Mouse (Mus musculus): ENCODE results near the gene Jak3. TPM values are rescaled to one million over a fixed set of nuclear protein-coding genes. Genes with fewer than 3 reads are reported as not detected.

The Jak3 gene
- polyA plus RNA-seq, 1 experiment from 2014 or later, result 7.3 TPM

GRCm38 (mm10) chr8:71633164-71633563, 42.9 kb upstream of the Jak3 start:
- Histone ChIP-seq H3K4me2 (ENCODE audit: low read length) (no peak overlapping the region), H3K9me3 (ENCODE audit: control insufficient read depth, low read length) (no peaks in the 10 kb centered on the region), H3K4me1 (ENCODE audit: control insufficient read depth, insufficient read depth, low read depth, low read length) (peaks cover 17% of the 10 kb centered on the region), H3K9ac (ENCODE audit: low read depth, low read length) (no peak overlapping the region), H3K36me3 (ENCODE audit: control insufficient read depth, insufficient read depth, low read length) (peaks cover 11% of the 10 kb centered on the region), H3K4me3 (ENCODE audit: low read length) (no peak overlapping the region), H3K27ac (ENCODE audit: low read depth, low read length) (no peak overlapping the region), H3K27me3 (replicated peaks; ENCODE audit: control insufficient read depth, insufficient read depth, low read length) (peaks cover 2% of the 10 kb centered on the region)
- 17% methylated on average over 18 of the region's 22 CpGs for WGBS
- ATAC-seq, result no peak

GRCm38 (mm10) chr8:71633981-71634667, 42.0 kb upstream of the Jak3 start:
- no peaks in the 10 kb centered on the region for H3K9me3 ChIP-seq (ENCODE audit: control insufficient read depth, low read length)
- H3K27me3 ChIP-seq (replicated peaks; ENCODE audit: control insufficient read depth, insufficient read depth, low read length), result peaks cover 2% of the 10 kb centered on the region
- peak; percentile 35 for ATAC-seq
- peak overlapping the region; percentile 39 for H3K4me2 ChIP-seq (ENCODE audit: low read length)
- peak overlapping the region; percentile 41; the same call in 1 of the 2 replicates for H3K9ac ChIP-seq (ENCODE audit: low read depth, low read length)
- 0 out of 2 replicates have a peak overlapping the region, but pooled peaks have one; percentile 48 for H3K27ac ChIP-seq (ENCODE audit: low read depth, low read length)
- 5% methylated on average over 26 of the region's 26 CpGs for WGBS
- peaks cover 11% of the 10 kb centered on the region for H3K4me1 ChIP-seq (ENCODE audit: control insufficient read depth, insufficient read depth, low read depth, low read length)
- no peak overlapping the region for H3K4me3 ChIP-seq (ENCODE audit: low read length)
- peaks cover 12% of the 10 kb centered on the region for H3K36me3 ChIP-seq (ENCODE audit: control insufficient read depth, insufficient read depth, low read length)

DNA sequence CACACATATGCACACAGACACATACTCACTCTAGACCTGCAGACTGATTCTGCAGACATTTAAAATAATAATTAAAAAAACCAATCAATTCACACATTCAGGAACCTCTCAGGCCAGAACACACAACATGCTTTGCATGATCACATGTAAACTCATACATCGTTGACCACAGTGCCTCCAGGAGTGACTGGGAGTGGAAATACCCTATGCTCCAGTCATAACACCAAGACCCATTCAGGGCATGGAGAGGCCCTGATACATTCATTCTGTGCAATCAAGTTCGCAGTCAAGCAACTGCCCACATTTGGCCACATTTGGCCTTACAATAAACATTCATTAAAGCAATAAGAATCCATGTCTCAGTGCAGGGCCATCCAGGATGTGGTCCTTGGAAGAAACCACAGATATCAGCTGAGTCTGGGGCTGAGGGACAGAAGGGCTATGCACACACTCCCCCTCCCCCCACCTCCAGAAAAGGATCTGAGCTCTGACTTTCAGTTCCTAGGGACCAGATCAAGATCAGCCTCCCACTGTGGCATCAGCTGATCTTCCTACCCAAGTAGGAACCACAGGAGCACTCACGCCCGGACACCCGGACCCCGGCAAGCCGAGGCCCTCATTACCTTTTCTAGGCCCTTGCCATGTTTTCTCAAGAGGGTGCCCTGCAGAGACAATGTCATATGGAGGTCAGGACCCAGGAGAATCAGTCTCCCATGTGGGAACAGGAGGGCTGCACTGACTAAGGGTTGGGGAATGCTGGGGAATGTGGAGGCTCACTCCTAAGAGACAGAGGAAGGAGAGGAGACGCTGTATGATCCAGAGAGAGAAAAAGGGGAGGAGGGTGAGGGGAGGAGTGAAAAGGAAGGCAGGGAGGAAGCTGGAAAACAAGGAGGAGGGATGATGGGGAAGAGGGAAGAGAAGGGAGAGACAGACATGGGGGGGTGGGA, 38.7 kb upstream of the Jak3 start:
- Histone ChIP-seq H3K9ac (ENCODE audit: low read depth, low read length) (no peak overlapping the region), H3K27ac (ENCODE audit: low read depth, low read length) (no peak overlapping the region), H3K27me3 (replicated peaks; ENCODE audit: control insufficient read depth, insufficient read depth, low read length) (peaks cover 2% of the 10 kb centered on the region), H3K4me3 (ENCODE audit: low read length) (no peak overlapping the region), H3K4me1 (ENCODE audit: control insufficient read depth, insufficient read depth, low read depth, low read length) (peaks cover 4% of the 10 kb centered on the region; the same call in 1 of the 2 replicates), H3K9me3 (ENCODE audit: control insufficient read depth, low read length) (no peaks in the 10 kb centered on the region), H3K36me3 (ENCODE audit: control insufficient read depth, insufficient read depth, low read length) (peaks cover 25% of the 10 kb centered on the region), H3K4me2 (ENCODE audit: low read length) (no peak overlapping the region)
- ATAC-seq, result no peak
- WGBS, result 63% methylated on average over 8 of the region's 8 CpGs

DNA sequence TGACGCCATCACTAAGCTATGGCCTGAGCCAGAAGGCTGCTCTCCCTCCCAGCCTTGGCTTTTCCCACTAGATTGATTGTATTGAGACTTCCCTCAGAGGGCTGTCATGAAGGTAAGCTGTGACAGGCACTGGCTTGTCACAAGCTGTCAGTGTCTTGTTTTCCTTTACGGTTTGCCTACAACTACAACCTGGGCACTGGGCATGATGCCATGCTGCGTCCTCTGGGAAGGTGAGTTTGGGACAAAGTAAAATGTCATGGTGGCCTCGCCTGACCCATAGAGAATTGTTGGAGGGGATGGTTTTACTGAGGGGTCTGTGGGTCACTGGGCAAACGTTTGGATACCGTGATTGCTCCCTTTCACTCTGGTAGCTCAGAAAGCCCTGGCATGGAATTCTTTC, 37.8 kb upstream of the Jak3 start:
- H3K9ac ChIP-seq (ENCODE audit: low read depth, low read length), result no peak overlapping the region
- H3K4me3 ChIP-seq (ENCODE audit: low read length), result no peak overlapping the region
- no peaks in the 10 kb centered on the region; the same call in 1 of the 2 replicates for H3K27me3 ChIP-seq (replicated peaks; ENCODE audit: control insufficient read depth, insufficient read depth, low read length)
- ATAC-seq, result no peak
- peaks cover 25% of the 10 kb centered on the region for H3K36me3 ChIP-seq (ENCODE audit: control insufficient read depth, insufficient read depth, low read length)
- H3K4me2 ChIP-seq (ENCODE audit: low read length), result no peak overlapping the region
- H3K4me1 ChIP-seq (ENCODE audit: control insufficient read depth, insufficient read depth, low read depth, low read length), result peaks cover 4% of the 10 kb centered on the region; the same call in 1 of the 2 replicates
- WGBS, result 71% methylated on average over 6 of the region's 6 CpGs
- no peaks in the 10 kb centered on the region for H3K9me3 ChIP-seq (ENCODE audit: control insufficient read depth, low read length)
- no peak overlapping the region for H3K27ac ChIP-seq (ENCODE audit: low read depth, low read length)

DNA sequence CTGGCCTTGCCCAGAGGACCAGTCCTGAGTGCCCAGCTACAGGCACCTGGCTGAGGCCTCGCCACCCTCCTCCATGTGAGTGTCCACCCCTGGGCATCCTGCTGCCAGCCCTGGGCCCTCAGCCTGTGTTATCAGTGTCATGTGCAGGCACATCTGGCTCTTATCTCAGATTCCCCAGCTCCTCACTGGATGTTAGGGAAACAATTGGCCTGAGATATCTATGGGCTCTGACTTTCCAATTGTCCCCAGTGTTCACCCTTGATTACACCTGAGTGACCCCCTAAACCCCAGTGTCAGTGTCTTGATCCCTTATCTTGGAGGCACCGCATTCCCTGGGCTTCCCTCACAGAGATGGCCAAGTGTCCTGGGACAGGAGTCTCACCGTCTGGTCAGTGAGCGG, 36.8 kb upstream of the Jak3 start:
- Histone ChIP-seq H3K4me2 (ENCODE audit: low read length) (no peak overlapping the region), H3K9ac (ENCODE audit: low read depth, low read length) (no peak overlapping the region), H3K4me3 (ENCODE audit: low read length) (no peak overlapping the region), H3K27me3 (replicated peaks; ENCODE audit: control insufficient read depth, insufficient read depth, low read length) (no peaks in the 10 kb centered on the region; the same call in 1 of the 2 replicates), H3K4me1 (ENCODE audit: control insufficient read depth, insufficient read depth, low read depth, low read length) (peaks cover 2% of the 10 kb centered on the region; the same call in 1 of the 2 replicates), H3K27ac (ENCODE audit: low read depth, low read length) (no peak overlapping the region), H3K36me3 (ENCODE audit: control insufficient read depth, insufficient read depth, low read length) (peaks cover 28% of the 10 kb centered on the region), H3K9me3 (ENCODE audit: control insufficient read depth, low read length) (no peaks in the 10 kb centered on the region)
- whole genome bisulfite sequencing, result 88% methylated on average over 4 of the region's 4 CpGs
- no peak for ATAC-seq

GRCm38 (mm10) chr8:71645510-71645909, 30.6 kb upstream of the Jak3 start:
- H3K4me3 ChIP-seq (ENCODE audit: low read length), result no peak overlapping the region
- H3K27ac ChIP-seq (ENCODE audit: low read depth, low read length), result no peak overlapping the region
- no peak for ATAC-seq
- no peak overlapping the region for H3K4me2 ChIP-seq (ENCODE audit: low read length)
- peaks cover 32% of the 10 kb centered on the region for H3K36me3 ChIP-seq (ENCODE audit: control insufficient read depth, insufficient read depth, low read length)
- no peaks in the 10 kb centered on the region for H3K9me3 ChIP-seq (ENCODE audit: control insufficient read depth, low read length)
- no peak overlapping the region for H3K9ac ChIP-seq (ENCODE audit: low read depth, low read length)
- H3K27me3 ChIP-seq (replicated peaks; ENCODE audit: control insufficient read depth, insufficient read depth, low read length), result no peaks in the 10 kb centered on the region
- 87% methylated on average over 9 of the region's 9 CpGs for WGBS
- H3K4me1 ChIP-seq (ENCODE audit: control insufficient read depth, insufficient read depth, low read depth, low read length), result no peaks in the 10 kb centered on the region

GRCm38 (mm10) chr8:71654600-71654999, 21.5 kb upstream of the Jak3 start:
- Histone ChIP-seq H3K4me2 (ENCODE audit: low read length) (0 out of 2 replicates have a peak overlapping the region, but pooled peaks have one; percentile 15), H3K4me3 (ENCODE audit: low read length) (no peak overlapping the region), H3K27ac (ENCODE audit: low read depth, low read length) (no peak overlapping the region), H3K9ac (ENCODE audit: low read depth, low read length) (no peak overlapping the region), H3K27me3 (replicated peaks; ENCODE audit: control insufficient read depth, insufficient read depth, low read length) (peaks cover 21% of the 10 kb centered on the region), H3K36me3 (ENCODE audit: control insufficient read depth, insufficient read depth, low read length) (peaks cover 28% of the 10 kb centered on the region), H3K4me1 (ENCODE audit: control insufficient read depth, insufficient read depth, low read depth, low read length) (no peaks in the 10 kb centered on the region), H3K9me3 (ENCODE audit: control insufficient read depth, low read length) (no peaks in the 10 kb centered on the region)
- no peak for ATAC-seq
- 6% methylated on average over 24 of the region's 24 CpGs for WGBS

DNA sequence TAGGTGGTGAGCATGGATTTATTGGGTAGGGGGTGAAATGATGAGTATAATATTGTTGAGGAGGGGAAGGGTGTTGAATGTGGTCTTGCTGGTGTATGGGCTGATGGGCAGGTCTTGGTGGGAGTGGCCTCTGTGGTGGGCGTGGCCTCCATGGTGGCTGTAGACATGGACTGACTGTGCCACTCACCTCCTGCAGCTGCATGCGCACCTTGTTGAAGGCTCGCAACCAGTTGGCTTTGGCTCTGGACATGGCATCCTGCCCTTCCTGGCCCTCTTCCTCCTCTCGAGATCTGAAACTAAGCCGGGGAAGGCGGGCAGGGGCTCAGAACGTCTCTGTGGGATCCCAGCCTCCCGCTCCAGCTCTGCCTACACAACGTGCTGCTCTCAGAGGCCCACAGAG, 18.3 kb upstream of the Jak3 start:
- Histone ChIP-seq H3K27me3 (replicated peaks; ENCODE audit: control insufficient read depth, insufficient read depth, low read length) (peaks cover 25% of the 10 kb centered on the region), H3K9ac (ENCODE audit: low read depth, low read length) (no peak overlapping the region; the same call in 1 of the 2 replicates), H3K27ac (ENCODE audit: low read depth, low read length) (no peak overlapping the region), H3K9me3 (ENCODE audit: control insufficient read depth, low read length) (no peaks in the 10 kb centered on the region), H3K36me3 (ENCODE audit: control insufficient read depth, insufficient read depth, low read length) (peaks cover 26% of the 10 kb centered on the region), H3K4me2 (ENCODE audit: low read length) (no peak overlapping the region), H3K4me3 (ENCODE audit: low read length) (no peak overlapping the region), H3K4me1 (ENCODE audit: control insufficient read depth, insufficient read depth, low read depth, low read length) (peaks cover 5% of the 10 kb centered on the region; the same call in 1 of the 2 replicates)
- WGBS, result 22% methylated on average over 8 of the region's 9 CpGs
- no peak for ATAC-seq

DNA sequence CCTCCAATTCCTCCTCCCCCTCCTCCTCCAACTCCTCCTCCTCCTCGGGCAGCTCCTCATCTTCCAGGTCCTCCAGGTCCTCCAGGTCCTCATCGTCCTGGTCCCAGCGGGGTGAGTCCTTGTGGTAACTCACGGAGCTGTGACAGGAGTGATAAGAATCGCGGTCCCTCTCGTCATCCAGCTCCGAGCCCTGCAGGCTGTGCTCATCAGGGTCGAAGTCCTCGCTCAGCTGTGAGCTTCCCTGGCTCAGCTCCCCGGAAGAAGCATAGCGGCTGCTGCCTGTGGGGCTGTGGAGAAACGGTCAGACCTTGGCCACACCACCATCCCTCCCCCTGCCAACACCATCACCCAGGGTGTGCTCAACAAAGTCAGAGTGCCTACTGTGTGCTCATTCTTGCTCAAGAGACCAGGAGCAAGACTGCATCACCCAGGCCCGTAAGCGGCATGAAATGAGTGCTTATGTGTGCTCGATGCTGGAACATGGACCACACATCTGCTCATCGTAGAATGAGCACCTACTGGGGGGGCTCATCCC, 17.5 kb upstream of the Jak3 start:
- H3K4me2 ChIP-seq (ENCODE audit: low read length), result no peak overlapping the region
- no peak overlapping the region for H3K27ac ChIP-seq (ENCODE audit: low read depth, low read length)
- H3K9me3 ChIP-seq (ENCODE audit: control insufficient read depth, low read length), result no peaks in the 10 kb centered on the region
- H3K4me1 ChIP-seq (ENCODE audit: control insufficient read depth, insufficient read depth, low read depth, low read length), result peaks cover 5% of the 10 kb centered on the region; the same call in 1 of the 2 replicates
- no peak overlapping the region for H3K9ac ChIP-seq (ENCODE audit: low read depth, low read length)
- H3K4me3 ChIP-seq (ENCODE audit: low read length), result no peak overlapping the region
- H3K27me3 ChIP-seq (replicated peaks; ENCODE audit: control insufficient read depth, insufficient read depth, low read length), result peaks cover 25% of the 10 kb centered on the region
- no peak for ATAC-seq
- peaks cover 27% of the 10 kb centered on the region for H3K36me3 ChIP-seq (ENCODE audit: control insufficient read depth, insufficient read depth, low read length)
- WGBS, result 32% methylated on average over 17 of the region's 17 CpGs

Measured in hindbrain, embryonic 16.5 days (tissue).